Mouse (Mus musculus) right cerebral cortex, postnatal 4 days (tissue): ENCODE results near the gene Madcam1.

Source experiments
- DNase-seq: peaks from one replicate; pipeline ENCODE4 v3.0.0-alpha.2; 2022

Madcam1 gene

GRCm38 (mm10) chr10:79664131-79664665 lies at the start of gene Madcam1:
Gene Madcam1 (plus strand): TSS chr10:79664559.
- peak; percentile 71 for DNase-seq

- DNase-seq, result no peak
These were observed 48.5 kb upstream of the Madcam1 start for GRCm38 (mm10) chr10:79615860-79616259.

- no peak for DNase-seq
These were observed 48.0 kb upstream of the Madcam1 start for GRCm38 (mm10) chr10:79616376-79616775.

- DNase-seq, result no peak
These were observed 40.4 kb upstream of the Madcam1 start for GRCm38 (mm10) chr10:79623950-79624349.

- DNase-seq, result no peak
These were observed 39.0 kb upstream of the Madcam1 start for GRCm38 (mm10) chr10:79625398-79625797.

GRCm38 (mm10) chr10:79626156-79626555 lies 38.2 kb upstream of the Madcam1 start:
- no peak for DNase-seq

- no peak for DNase-seq
These were observed 36.0 kb upstream of the Madcam1 start for GRCm38 (mm10) chr10:79628377-79628776.

- DNase-seq, result no peak
These were observed 32.9 kb upstream of the Madcam1 start for GRCm38 (mm10) chr10:79631432-79631831.

- no peak for DNase-seq
These were observed 31.2 kb upstream of the Madcam1 start for GRCm38 (mm10) chr10:79633006-79633777.

GRCm38 (mm10) chr10:79636287-79636686 lies 28.1 kb upstream of the Madcam1 start:
- no peak for DNase-seq

GRCm38 (mm10) chr10:79637128-79638110 lies 26.9 kb upstream of the Madcam1 start, which contains the start of gene Shc2:
Gene Shc2 (minus strand): TSS chr10:79637918.
- peak; percentile 86 for DNase-seq

- peak; percentile 39 for DNase-seq
These were observed 25.7 kb upstream of the Madcam1 start for GRCm38 (mm10) chr10:79638486-79639204.

GRCm38 (mm10) chr10:79645711-79646110 lies 18.6 kb upstream of the Madcam1 start, which contains the start of gene Odf3l2:
Gene Odf3l2 (minus strand): TSS chr10:79645738.
- no peak for DNase-seq

- peak; percentile 80 for DNase-seq
These were observed 15.1 kb upstream of the Madcam1 start for GRCm38 (mm10) chr10:79649070-79649751.

- no peak for DNase-seq
These were observed 11.6 kb upstream of the Madcam1 start for GRCm38 (mm10) chr10:79652789-79653188.

GRCm38 (mm10) chr10:79654946-79655395 lies 9.4 kb upstream of the Madcam1 start:
- peak; percentile 47 for DNase-seq

- DNase-seq, result no peak
These were observed 5.5 kb upstream of the Madcam1 start for GRCm38 (mm10) chr10:79658829-79659228.

- DNase-seq, result no peak
These were observed 4.1 kb upstream of the Madcam1 start for GRCm38 (mm10) chr10:79660298-79660697.

GRCm38 (mm10) chr10:79661861-79662260 lies 2.5 kb upstream of the Madcam1 start:
- DNase-seq, result no peak

- DNase-seq, result no peak
These were observed 692 bp downstream of the Madcam1 start for GRCm38 (mm10) chr10:79665051-79665450.

- no peak for DNase-seq
These were observed 2.1 kb downstream of the Madcam1 start for GRCm38 (mm10) chr10:79666493-79666892.

- DNase-seq, result no peak
These were observed 3.7 kb downstream of the Madcam1 start for GRCm38 (mm10) chr10:79668076-79668475.
